Mouse (Mus musculus) stomach, embryonic 14.5 days (tissue): ENCODE measurements around the gene Pkhd1. TPM values are rescaled to one million over a fixed set of nuclear protein-coding genes. Genes with fewer than 3 reads are reported as not detected.

Experiments used
- ATAC-seq: fragments of 200-750 bp; cut with Nextera tagmentation; 2 replicates; pipeline ENCODE4 v1.8.0; 2017; ENCODE audit warnings: low read depth, moderate TSS enrichment; ENCODE audit not compliant: insufficient number of reproducible peaks, insufficient read depth, low FRiP score
- H3K27ac ChIP-seq: fragments of 300-500 bp; sonication (generic); 2 replicates; pipeline ENCODE4 v1.5.1; 2014; ENCODE audit warnings: mild to moderate bottlenecking, low read length, moderate library complexity, mixed read lengths
- H3K27me3 ChIP-seq: fragments of 300-500 bp; sonication (generic); 2 replicates; pipeline ENCODE4 v1.6.1; 2014; ENCODE audit warnings: low read length, control low read depth, mixed read lengths; ENCODE audit not compliant: control insufficient read depth, insufficient read depth
- H3K36me3 ChIP-seq: fragments of 300-500 bp; sonication (generic); 2 replicates; pipeline ENCODE4 v1.6.1; 2014; ENCODE audit warnings: mild to moderate bottlenecking, control low read depth, low read length, moderate library complexity, mixed read lengths; ENCODE audit not compliant: control insufficient read depth, insufficient read depth
- H3K4me1 ChIP-seq: fragments of 300-500 bp; sonication (generic); 2 replicates; pipeline ENCODE4 v1.6.1; 2014; ENCODE audit warnings: low read length, control low read depth, mixed read lengths; ENCODE audit not compliant: control insufficient read depth, insufficient read depth
- H3K4me2 ChIP-seq: fragments of 300-500 bp; sonication (generic); replicated peaks from 2 replicates; pipeline ENCODE4 v1.6.1; 2014; ENCODE audit warnings: low read depth, low read length, control low read depth
- H3K4me3 ChIP-seq: fragments of 300-500 bp; sonication (generic); 2 replicates; pipeline ENCODE4 v1.5.1; 2014; ENCODE audit warnings: low read depth, low read length, control low read depth
- H3K9ac ChIP-seq: fragments of 300-500 bp; sonication (generic); replicated peaks from 2 replicates; pipeline ENCODE4 v1.6.1; 2014; ENCODE audit warnings: low read depth, mild to moderate bottlenecking, control low read depth, low read length, moderate library complexity, mixed read lengths
- H3K9me3 ChIP-seq: fragments of 300-500 bp; sonication (generic); 2 replicates; pipeline ENCODE4 v1.6.1; 2016; ENCODE audit warnings: low read depth, low read length, control low read depth; ENCODE audit not compliant: control insufficient read depth
- WGBS: fragments of 180-500 bp; shearing (Covaris S2); extraction: QIAGEN DNeasy Blood & Tissue Kit; methylation state at CpG from one replicate; pipeline ENCODE4 v1.1.7; 2014; 5-methylcytosine and 5-hydroxymethylcytosine counted together
- polyA plus RNA-seq: library from polyadenylated mRNA; unstranded; fragments of >200 nt; fragmentation: Nextera tagmentation; extraction: Ambion mirVana; gene quantifications from 2 replicates; pipeline ENCODE4 v1.2.1, GENCODE M21; 2014

The Pkhd1 gene
- polyA plus RNA-seq, 1 experiment from 2014 or later, result 1.1 TPM

- Histone ChIP-seq H3K36me3 (no peaks in the 10 kb centered on the region), H3K4me3 (no peak overlapping the region), H3K9ac (no peak overlapping the region), H3K4me1 (no peaks in the 10 kb centered on the region), H3K27ac (no peak overlapping the region), H3K27me3 (no peaks in the 10 kb centered on the region), H3K9me3 (no peaks in the 10 kb centered on the region), H3K4me2 (no peak overlapping the region)
- no peak for ATAC-seq
- 82% methylated on average over 3 of the region's 3 CpGs for WGBS
Observed at GRCm38 (mm10) chr1:20069733-20070132, 548.1 kb downstream of the Pkhd1 start.

- Histone ChIP-seq H3K9me3 (no peaks in the 10 kb centered on the region), H3K27me3 (no peaks in the 10 kb centered on the region), H3K4me1 (no peaks in the 10 kb centered on the region), H3K36me3 (no peaks in the 10 kb centered on the region), H3K4me2 (no peak overlapping the region), H3K4me3 (no peak overlapping the region), H3K27ac (no peak overlapping the region), H3K9ac (no peak overlapping the region)
- no peak for ATAC-seq
- whole genome bisulfite sequencing, result 60% methylated on average over 3 of the region's 3 CpGs
Observed at GRCm38 (mm10) chr1:20058245-20058644, 559.6 kb downstream of the Pkhd1 start.

GRCm38 (mm10) chr1:20039389-20039788 is 578.5 kb downstream of the Pkhd1 start:
- Histone ChIP-seq H3K27me3 (no peaks in the 10 kb centered on the region), H3K9me3 (no peaks in the 10 kb centered on the region), H3K4me3 (no peak overlapping the region), H3K4me2 (no peak overlapping the region), H3K4me1 (no peaks in the 10 kb centered on the region), H3K36me3 (no peaks in the 10 kb centered on the region), H3K9ac (no peak overlapping the region), H3K27ac (no peak overlapping the region)
- no peak for ATAC-seq
- 80% methylated on average over 3 of the region's 3 CpGs for WGBS

- H3K27me3 ChIP-seq, result no peaks in the 10 kb centered on the region
- no peaks in the 10 kb centered on the region for H3K36me3 ChIP-seq
- no peak overlapping the region for H3K9ac ChIP-seq
- no peak overlapping the region for H3K27ac ChIP-seq
- H3K9me3 ChIP-seq, result no peaks in the 10 kb centered on the region
- no peak for ATAC-seq
- no peak overlapping the region for H3K4me3 ChIP-seq
- H3K4me1 ChIP-seq, result no peaks in the 10 kb centered on the region
- WGBS, result 80% methylated on average over 7 of the region's 7 CpGs
- no peak overlapping the region for H3K4me2 ChIP-seq
Observed at GRCm38 (mm10) chr1:20035277-20035676, 582.6 kb downstream of the Pkhd1 start.

- Histone ChIP-seq H3K9ac (no peak overlapping the region), H3K4me2 (no peak overlapping the region), H3K4me3 (no peak overlapping the region), H3K27ac (no peak overlapping the region), H3K36me3 (no peaks in the 10 kb centered on the region), H3K4me1 (no peaks in the 10 kb centered on the region), H3K9me3 (no peaks in the 10 kb centered on the region), H3K27me3 (no peaks in the 10 kb centered on the region)
- WGBS, result 83% methylated on average over 8 of the region's 8 CpGs
- no peak for ATAC-seq
Observed at GRCm38 (mm10) chr1:20018198-20018925, 599.5 kb downstream of the Pkhd1 start.

GRCm38 (mm10) chr1:20017619-20018018 is 600.2 kb downstream of the Pkhd1 start:
- no peaks in the 10 kb centered on the region for H3K27me3 ChIP-seq
- 90% methylated on average over 4 of the region's 4 CpGs for WGBS
- H3K9ac ChIP-seq, result no peak overlapping the region
- H3K27ac ChIP-seq, result no peak overlapping the region
- H3K4me1 ChIP-seq, result no peaks in the 10 kb centered on the region
- H3K36me3 ChIP-seq, result no peaks in the 10 kb centered on the region
- H3K4me2 ChIP-seq, result no peak overlapping the region
- H3K9me3 ChIP-seq, result no peaks in the 10 kb centered on the region
- H3K4me3 ChIP-seq, result no peak overlapping the region
- no peak for ATAC-seq

Other genes starting within 250 kb of the Pkhd1 start
- gene Il17a, start 112.8 kb upstream of the Pkhd1 start, polyA plus RNA-seq, result not detected in 2 replicates
- not detected in 2 replicates for gene Il17f, start 172.6 kb upstream of the Pkhd1 start, polyA plus RNA-seq
- gene Mcm3, start 202.2 kb upstream of the Pkhd1 start, polyA plus RNA-seq, result 140 TPM in 2 replicates